10 mouse cellular contexts compared by ENCODE assay signal in the genomic region with DNA sequence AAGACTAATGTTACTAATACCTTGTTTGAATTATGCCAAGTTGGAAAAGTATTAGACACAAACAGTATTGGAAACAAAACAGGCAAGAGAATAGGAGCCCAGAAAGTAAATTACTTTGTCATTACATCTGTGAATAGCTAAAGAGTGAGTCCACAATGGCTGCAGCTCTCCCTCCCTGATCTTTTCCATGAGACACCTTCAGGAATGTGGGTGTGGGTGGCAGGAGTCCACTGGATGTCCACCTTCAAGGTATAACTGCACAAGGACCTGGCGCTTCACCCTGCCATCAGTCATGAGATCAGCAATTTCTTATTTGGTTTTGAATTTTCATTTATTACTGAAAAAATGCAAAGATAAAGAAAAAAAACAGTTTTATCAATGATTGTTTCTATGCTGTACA. TPM values are rescaled to one million over a fixed set of nuclear protein-coding genes. Genes with fewer than 3 reads are reported as not detected.
DNase-seq lines count a peak whose midpoint lies in the region; ATAC-seq and TF ChIP-seq lines count a peak whose summit lies in the region.
"Had no signal": no experiment of that assay in that cellular context is flagged by ENCODE, and none has a peak within 500 bp of the region (broad histone marks: within the 10 kb centered on the region; RNA-seq: fewer than 3 reads in every experiment).

No protein-coding gene starts in this region.

- no peak for TF ChIP-seq EP300 in liver, postnatal 0 days (IDR thresholded peaks at IDR 0.05; ENCODE audit: low read depth)

- no peaks in the 10 kb centered on the region for H3K36me3 ChIP-seq in forebrain, embryonic 10.5 days (replicated peaks)
- H3K36me3 ChIP-seq in forebrain, embryonic 14.5 days (ENCODE audit: control insufficient read depth, insufficient read depth, low read length): no peaks in the 10 kb centered on the region
- no peaks in the 10 kb centered on the region for H3K36me3 ChIP-seq in kidney, embryonic 16.5 days (ENCODE audit: insufficient read depth, low read length)
- H3K36me3 ChIP-seq in embryonic facial prominence, embryonic 13.5 days: no peaks in the 10 kb centered on the region
- H3K36me3 ChIP-seq in liver, postnatal 0 days (replicated peaks; ENCODE audit: insufficient read depth, low read length): no peaks in the 10 kb centered on the region

- no peak overlapping the region for H3K27ac ChIP-seq in forebrain, embryonic 10.5 days
- no peak overlapping the region for H3K27ac ChIP-seq in forebrain, embryonic 14.5 days (ENCODE audit: low read depth, low read length)
- no peak overlapping the region for H3K27ac ChIP-seq in kidney, embryonic 16.5 days (ENCODE audit: low read length)
- H3K27ac ChIP-seq in embryonic facial prominence, embryonic 13.5 days: no peak overlapping the region
- no peak overlapping the region for H3K27ac ChIP-seq in liver, postnatal 0 days (ENCODE audit: low read depth)
- H3K27ac ChIP-seq: gastrocnemius, adult 2 months; left cerebral cortex, adult 2 months had no signal

- no peak for TF ChIP-seq CTCF in liver, postnatal 0 days (IDR thresholded peaks at IDR 0.05; ENCODE audit: low read depth)

- H3K9me3 ChIP-seq in forebrain, embryonic 10.5 days: no peaks in the 10 kb centered on the region
- no peaks in the 10 kb centered on the region for H3K9me3 ChIP-seq in forebrain, embryonic 14.5 days (replicated peaks; ENCODE audit: control insufficient read depth, low read length)
- no peaks in the 10 kb centered on the region for H3K9me3 ChIP-seq in kidney, embryonic 16.5 days (ENCODE audit: low read length)
- H3K9me3 ChIP-seq in embryonic facial prominence, embryonic 13.5 days: no peaks in the 10 kb centered on the region
- H3K9me3 ChIP-seq in liver, postnatal 0 days (ENCODE audit: low read length): no peaks in the 10 kb centered on the region

- H3K4me2 ChIP-seq in forebrain, embryonic 14.5 days (ENCODE audit: low read length): no peak overlapping the region
- peak overlapping the region; percentile 90; the same call in 1 of the 2 replicates for H3K4me2 ChIP-seq in kidney, embryonic 16.5 days (replicated peaks; ENCODE audit: low read depth, low read length)
- H3K4me2 ChIP-seq in embryonic facial prominence, embryonic 13.5 days: peak overlapping the region; percentile 80; the same call in 1 of the 2 replicates
- peak overlapping the region; percentile 89; the same call in 1 of the 2 replicates for H3K4me2 ChIP-seq in liver, postnatal 0 days (ENCODE audit: low read depth, low read length)

- peak overlapping the region; percentile 67 for H3K4me3 ChIP-seq in forebrain, embryonic 10.5 days
- no peak overlapping the region for H3K4me3 ChIP-seq in forebrain, embryonic 14.5 days (ENCODE audit: low read depth, low read length)
- no peak overlapping the region for H3K4me3 ChIP-seq in kidney, embryonic 16.5 days (ENCODE audit: low read length)
- no peak overlapping the region for H3K4me3 ChIP-seq in embryonic facial prominence, embryonic 13.5 days
- peak overlapping the region; percentile 63; the same call in 1 of the 2 replicates for H3K4me3 ChIP-seq in liver, postnatal 0 days (ENCODE audit: low read depth, low read length)

- H3K9ac ChIP-seq in forebrain, embryonic 14.5 days (ENCODE audit: low read length): no peak overlapping the region
- H3K9ac ChIP-seq in kidney, embryonic 16.5 days (replicated peaks; ENCODE audit: low read length): no peak overlapping the region
- H3K9ac ChIP-seq in embryonic facial prominence, embryonic 13.5 days: no peak overlapping the region
- H3K9ac ChIP-seq in liver, postnatal 0 days (replicated peaks): no peak overlapping the region

- H3K4me1 ChIP-seq in forebrain, embryonic 10.5 days: peaks cover 36% of the 10 kb centered on the region
- H3K4me1 ChIP-seq in forebrain, embryonic 14.5 days (ENCODE audit: control insufficient read depth, insufficient read depth, low read length): peaks cover 10% of the 10 kb centered on the region; the same call in 1 of the 2 replicates
- peaks cover 15% of the 10 kb centered on the region for H3K4me1 ChIP-seq in kidney, embryonic 16.5 days (ENCODE audit: insufficient read depth, low read length)
- H3K4me1 ChIP-seq in embryonic facial prominence, embryonic 13.5 days: peaks cover 15% of the 10 kb centered on the region
- H3K4me1 ChIP-seq in liver, postnatal 0 days (ENCODE audit: insufficient read depth): peaks cover 22% of the 10 kb centered on the region

- 42% methylated on average over 1 of the region's 1 CpGs for WGBS in forebrain, embryonic 10.5 days
- WGBS in forebrain, embryonic 14.5 days: 51% methylated on average over 1 of the region's 1 CpGs
- 58% methylated on average over 1 of the region's 1 CpGs for WGBS in kidney, embryonic 16.5 days
- WGBS in embryonic facial prominence, embryonic 13.5 days: 69% methylated on average over 1 of the region's 1 CpGs
- 72% methylated on average over 1 of the region's 1 CpGs for WGBS in liver, postnatal 0 days (ENCODE audit: insufficient replicate concordance)

- H3K27me3 ChIP-seq in forebrain, embryonic 10.5 days (ENCODE audit: poor library complexity, severe bottlenecking): peaks cover 9% of the 10 kb centered on the region; the same call in 1 of the 2 replicates
- no peaks in the 10 kb centered on the region for H3K27me3 ChIP-seq in forebrain, embryonic 14.5 days (replicated peaks; ENCODE audit: control insufficient read depth, insufficient read depth, low read length)
- H3K27me3 ChIP-seq in kidney, embryonic 16.5 days (ENCODE audit: insufficient read depth, low read length): no peaks in the 10 kb centered on the region
- H3K27me3 ChIP-seq in embryonic facial prominence, embryonic 13.5 days: no peaks in the 10 kb centered on the region; the same call in 1 of the 2 replicates
- no peaks in the 10 kb centered on the region for H3K27me3 ChIP-seq in liver, postnatal 0 days (ENCODE audit: insufficient read depth, low read length)

- DNase-seq in forebrain, embryonic 10.5 days (ENCODE audit: extremely low spot score, low spot score): no peak
- no peak for DNase-seq in forebrain, embryonic 14.5 days (ENCODE audit: low spot score)
- no peak for DNase-seq in kidney, postnatal 25 days
- no peak for DNase-seq in liver, postnatal 0 days
- DNase-seq in spleen, adult 18-20 months: no peak
- no peak for DNase-seq in embryo, embryonic 9.5 days (ENCODE audit: extremely low spot score)

- no peak for ATAC-seq in forebrain, embryonic 14.5 days
- ATAC-seq in kidney, embryonic 16.5 days (ENCODE audit: low FRiP score, low TSS enrichment): no peak
- ATAC-seq in embryonic facial prominence, embryonic 13.5 days (ENCODE audit: insufficient number of reproducible peaks, insufficient read depth, low FRiP score, low TSS enrichment, low read depth): no peak
- ATAC-seq in liver, postnatal 0 days: no peak

RNA-seq across cellular contexts. Expression of a gene that starts 0.6 kb away (rescaled TPM):
- polyA plus RNA-seq in forebrain, embryonic 10.5 days (2016; fragmentation: Nextera tagmentation; extraction: Ambion mirVana): 0.09 TPM in 1 of 2 replicates, not detected in the other
- polyA plus RNA-seq in forebrain, embryonic 14.5 days (2014; fragmentation: Nextera tagmentation; extraction: Ambion mirVana): 0.22 TPM in 1 of 2 replicates, not detected in the other
- 0.08 and 0.11 TPM in 2 replicates for polyA plus RNA-seq in kidney, embryonic 16.5 days (2015; fragmentation: Nextera tagmentation; extraction: Ambion mirVana)
- not detected in 2 replicates for polyA plus RNA-seq in embryonic facial prominence, embryonic 13.5 days (2015; fragmentation: Nextera tagmentation; extraction: Ambion mirVana)
- polyA plus RNA-seq in liver, postnatal 0 days (2015; fragmentation: Nextera tagmentation; extraction: Ambion mirVana): 0.92 and 0.96 TPM in 2 replicates

RNA-seq across cellular contexts. Expression of a gene that starts 22.4 kb away (rescaled TPM):
- 0.52 and 0.54 TPM in 2 replicates for polyA plus RNA-seq in forebrain, embryonic 10.5 days (2016; fragmentation: Nextera tagmentation; extraction: Ambion mirVana)
- polyA plus RNA-seq in forebrain, embryonic 14.5 days (2014; fragmentation: Nextera tagmentation; extraction: Ambion mirVana): 0.10 TPM in 1 of 2 replicates, not detected in the other
- 0.50 and 0.54 TPM in 2 replicates for polyA plus RNA-seq in kidney, embryonic 16.5 days (2015; fragmentation: Nextera tagmentation; extraction: Ambion mirVana)
- 1.5 and 1.7 TPM in 2 replicates for polyA plus RNA-seq in embryonic facial prominence, embryonic 13.5 days (2015; fragmentation: Nextera tagmentation; extraction: Ambion mirVana)
- polyA plus RNA-seq in liver, postnatal 0 days (2015; fragmentation: Nextera tagmentation; extraction: Ambion mirVana): not detected in 2 replicates

RNA-seq across cellular contexts. Expression of a gene that starts 42.6 kb away (rescaled TPM):
- 15.3 and 15.5 TPM in 2 replicates for polyA plus RNA-seq in forebrain, embryonic 10.5 days (2016; fragmentation: Nextera tagmentation; extraction: Ambion mirVana)
- 12.9 and 13.8 TPM in 2 replicates for polyA plus RNA-seq in forebrain, embryonic 14.5 days (2014; fragmentation: Nextera tagmentation; extraction: Ambion mirVana)
- 13.7 and 14.6 TPM in 2 replicates for polyA plus RNA-seq in kidney, embryonic 16.5 days (2015; fragmentation: Nextera tagmentation; extraction: Ambion mirVana)
- 13.1 and 14.6 TPM in 2 replicates for polyA plus RNA-seq in embryonic facial prominence, embryonic 13.5 days (2015; fragmentation: Nextera tagmentation; extraction: Ambion mirVana)
- polyA plus RNA-seq in liver, postnatal 0 days (2015; fragmentation: Nextera tagmentation; extraction: Ambion mirVana): 4.3 and 4.8 TPM in 2 replicates

Comparison
In these comparisons a context has a peak if more than half of its experiments do, and no peak if none do; other contexts are left out.
1. H3K4me3 ChIP-seq: peak in forebrain, embryonic 10.5 days (single experiment) and liver, postnatal 0 days (single experiment); none in forebrain, embryonic 14.5 days (single experiment), kidney, embryonic 16.5 days (single experiment) and embryonic facial prominence, embryonic 13.5 days (single experiment).